Mouse (Mus musculus): ENCODE measurements around the gene Gm7271. TPM values are rescaled to one million over a fixed set of nuclear protein-coding genes. Genes with fewer than 3 reads are reported as not detected.

The Gm7271 gene
- total and polyA plus RNA-seq, 3 experiments = not detected

GRCm38 (mm10) chr5:76550426-76550825 is 66.6 kb downstream of the Gm7271 start:
- Histone ChIP-seq H3K9ac (ENCODE audit: control insufficient read depth, low read depth, low read length, poor library complexity, severe bottlenecking) (no peak overlapping the region), H3K4me1 (ENCODE audit: control insufficient read depth in 1 of 2, insufficient read depth in 2 of 2, low read length in 2 of 2) (peaks cover 1 to 8% of the 10 kb centered on the region in 2 experiments; a peak in 3 of 4 replicates), H3K9me3 (replicated peaks; ENCODE audit: insufficient read depth, low read length) (no peaks in the 10 kb centered on the region), H3K4me3 (ENCODE audit: control insufficient read depth in 1 of 2, insufficient read depth in 1 of 2, low read depth in 2 of 2, low read length in 2 of 2) (no peak overlapping the region), H3K36me3 (ENCODE audit: control insufficient read depth in 1 of 2, insufficient read depth in 2 of 2, low read length in 2 of 2) (peaks cover 6 to 9% of the 10 kb centered on the region in 2 experiments), H3K79me2 (ENCODE audit: control insufficient read depth, insufficient read depth, low read length, poor library complexity) (no peaks in the 10 kb centered on the region), H3K27ac (ENCODE audit: control insufficient read depth, low read depth, low read length) (no peak overlapping the region), H3K27me3 (ENCODE audit: control insufficient read depth in 1 of 2, insufficient read depth in 2 of 2, low read length in 2 of 2) (no peaks in the 10 kb centered on the region)
- peak; percentile 68 for DNase-seq (ENCODE audit: low read depth, low spot score)
- TF ChIP-seq MAFK (IDR thresholded peaks at IDR 0.05; ENCODE audit: borderline replicate concordance, low read depth, low read length) = no peak
- peak; percentile 13 to 43; a peak in 1 of 4 replicates for TF ChIP-seq EP300 (IDR thresholded peaks at IDR 0.05; ENCODE audit: low read depth in 1 of 2, low read length in 2 of 2)
- TF ChIP-seq GATA1 (IDR thresholded peaks at IDR 0.05; ENCODE audit: low read depth, low read length) = peak; percentile 52
- TF ChIP-seq NELFE (IDR thresholded peaks at IDR 0.05; ENCODE audit: low read depth, low read length) = no peak
- 0 out of 2 replicates have a peak, but pooled peaks have one; percentile 46 for TF ChIP-seq TBP (IDR thresholded peaks at IDR 0.05; ENCODE audit: low read depth, low read length)
- no peak for TF ChIP-seq TAL1 (IDR thresholded peaks at IDR 0.05; ENCODE audit: low read length)
- TF ChIP-seq RCOR1 (IDR thresholded peaks at IDR 0.05; ENCODE audit: low read depth, low read length) = 0 out of 2 replicates have a peak, but pooled peaks have one; percentile 10
- 0 out of 2 replicates have a peak, but pooled peaks have one; percentile 25 for TF ChIP-seq USF1 (IDR thresholded peaks at IDR 0.05; ENCODE audit: low read depth, low read length)

- Histone ChIP-seq H3K79me2 (ENCODE audit: control insufficient read depth, insufficient read depth, low read length, poor library complexity) (no peaks in the 10 kb centered on the region), H3K36me3 (ENCODE audit: control insufficient read depth in 1 of 2, insufficient read depth in 2 of 2, low read length in 2 of 2) (peaks cover 0 to 11% of the 10 kb centered on the region in 2 experiments; a peak in 2 of 4 replicates), H3K27me3 (ENCODE audit: control insufficient read depth in 1 of 2, insufficient read depth in 2 of 2, low read length in 2 of 2) (no peaks in the 10 kb centered on the region), H3K4me1 (ENCODE audit: control insufficient read depth in 1 of 2, insufficient read depth in 2 of 2, low read length in 2 of 2) (no peaks in the 10 kb centered on the region), H3K4me3 (ENCODE audit: control insufficient read depth in 1 of 2, insufficient read depth in 1 of 2, low read depth in 2 of 2, low read length in 2 of 2) (no peak overlapping the region), H3K9ac (ENCODE audit: control insufficient read depth, low read depth, low read length, poor library complexity, severe bottlenecking) (no peak overlapping the region), H3K9me3 (replicated peaks; ENCODE audit: insufficient read depth, low read length) (no peaks in the 10 kb centered on the region), H3K27ac (ENCODE audit: control insufficient read depth, low read depth, low read length) (no peak overlapping the region)
- 0 out of 2 replicates have a peak, but pooled peaks have one; percentile 42 for TF ChIP-seq ELF1 (IDR thresholded peaks at IDR 0.05; ENCODE audit: low read depth, low read length)
- peak in 2 of 3 experiments; percentile 99 to 100 for TF ChIP-seq CTCF (IDR thresholded peaks at IDR 0.05 in 2 of 3, conservative IDR thresholded peaks at IDR 0.05 in 1 of 3; ENCODE audit: control insufficient read depth in 1 of 3, insufficient read depth in 1 of 3, low read depth in 2 of 3, low read length in 3 of 3, poor library complexity in 1 of 3, severe bottlenecking in 1 of 3)
- peak; percentile 96 for TF ChIP-seq ZC3H11A (IDR thresholded peaks at IDR 0.05; ENCODE audit: low read depth, low read length)
- no peak for TF ChIP-seq ZMIZ1 (IDR thresholded peaks at IDR 0.05; ENCODE audit: low read depth, low read length)
- TF ChIP-seq POLR2AphosphoS2 (IDR thresholded peaks at IDR 0.05; ENCODE audit: low read length) = no peak
- peak; percentile 46; the same call in 1 of the 2 replicates for TF ChIP-seq GATA1 (IDR thresholded peaks at IDR 0.05; ENCODE audit: low read depth, low read length)
- TF ChIP-seq TBP (IDR thresholded peaks at IDR 0.05; ENCODE audit: low read depth, low read length) = 0 out of 2 replicates have a peak, but pooled peaks have one; percentile 19
- TF ChIP-seq RCOR1 (IDR thresholded peaks at IDR 0.05; ENCODE audit: low read depth, low read length) = no peak
- peak; percentile 64 for TF ChIP-seq SIN3A (IDR thresholded peaks at IDR 0.05; ENCODE audit: low read length)
- peak; percentile 74; the same call in 1 of the 2 replicates for TF ChIP-seq MAFK (IDR thresholded peaks at IDR 0.05; ENCODE audit: borderline replicate concordance, low read depth, low read length)
- TF ChIP-seq SMC3 (IDR thresholded peaks at IDR 0.05; ENCODE audit: low read depth, low read length) = peak; percentile 100
- no peak for TF ChIP-seq MEF2A (IDR thresholded peaks at IDR 0.05; ENCODE audit: extremely low read depth, insufficient replicate concordance, low read depth, low read length, poor library complexity, severe bottlenecking)
- TF ChIP-seq MAX (IDR thresholded peaks at IDR 0.05; ENCODE audit: low read length) = peak; percentile 90
- peak; percentile 78 for TF ChIP-seq RAD21 (IDR thresholded peaks at IDR 0.05; ENCODE audit: low read depth, low read length)
- peak; percentile 96 for TF ChIP-seq MYC (IDR thresholded peaks at IDR 0.05; ENCODE audit: low read depth, low read length)
- no peak; the same call in 1 of the 2 replicates for TF ChIP-seq NRF1 (IDR thresholded peaks at IDR 0.05; ENCODE audit: insufficient read depth, low read depth, low read length, poor library complexity, severe bottlenecking)
- peak; percentile 67 for TF ChIP-seq ZNF384 (IDR thresholded peaks at IDR 0.05; ENCODE audit: low read depth, low read length)
- peak; percentile 52; the same call in 1 of the 2 replicates for TF ChIP-seq USF1 (IDR thresholded peaks at IDR 0.05; ENCODE audit: low read depth, low read length)
- peak; percentile 90 for TF ChIP-seq JUND (IDR thresholded peaks at IDR 0.05; ENCODE audit: low read depth, low read length)
- TF ChIP-seq HCFC1 (IDR thresholded peaks at IDR 0.05; ENCODE audit: low read depth, low read length) = peak; percentile 50; the same call in 1 of the 2 replicates
- DNase-seq (ENCODE audit: low read depth, low spot score) = peak; percentile 92
Measured at GRCm38 (mm10) chr5:76565321-76565720, 81.5 kb downstream of the Gm7271 start.

Measured in MEL (cell line).